Mouse (Mus musculus) yolk sac, embryonic 10.5 days (tissue): ENCODE measurements around the gene Cmtm5.
"Not testable (repeated sequence)": the region's sequence is repeated elsewhere in the genome, so short reads cannot be mapped to it uniquely, and the experiment has no call there.

Experiments used
- DNase-seq: peaks from one replicate; pipeline ENCODE4 v3.0.0-alpha.2; 2017; ENCODE audit warnings: low spot score

The Cmtm5 gene

DNA sequence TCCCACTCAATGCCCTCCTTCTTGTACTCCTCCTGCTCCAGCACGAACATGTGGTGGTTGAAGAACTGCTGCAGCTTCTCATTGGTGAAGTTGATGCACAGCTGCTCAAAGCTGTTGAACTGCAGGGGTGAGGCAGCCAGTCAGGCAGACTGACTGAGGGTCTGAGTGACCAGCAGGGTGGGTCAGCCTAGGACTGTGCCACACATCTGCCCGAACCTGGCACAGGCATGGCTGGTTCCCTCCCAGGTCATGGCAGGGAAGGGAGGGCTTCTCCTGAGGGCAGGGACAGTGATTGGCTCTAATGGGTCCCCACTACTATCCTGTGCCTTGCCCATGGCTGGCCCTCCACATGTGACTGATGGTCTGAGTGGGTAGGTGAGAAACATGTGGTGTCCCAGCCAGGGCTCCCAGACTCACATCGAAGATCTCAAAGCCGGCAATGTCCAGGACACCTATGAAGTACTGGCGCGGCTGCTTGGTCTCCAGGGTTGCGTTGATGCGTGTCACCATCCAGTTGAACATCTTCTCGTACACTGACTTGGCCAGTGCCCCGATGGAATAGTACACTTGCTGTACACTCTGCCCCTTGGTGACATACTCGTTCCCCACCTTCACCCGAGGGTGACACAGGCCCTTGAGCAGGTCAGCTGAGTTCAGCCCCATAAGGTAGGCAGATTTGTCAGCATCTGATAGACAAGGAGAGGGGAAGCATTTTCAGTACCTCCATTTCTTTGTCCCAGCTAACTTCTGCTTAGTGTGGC, 24.0 kb downstream of the Cmtm5 start:
- DNase-seq: not testable (repeated sequence)

DNA sequence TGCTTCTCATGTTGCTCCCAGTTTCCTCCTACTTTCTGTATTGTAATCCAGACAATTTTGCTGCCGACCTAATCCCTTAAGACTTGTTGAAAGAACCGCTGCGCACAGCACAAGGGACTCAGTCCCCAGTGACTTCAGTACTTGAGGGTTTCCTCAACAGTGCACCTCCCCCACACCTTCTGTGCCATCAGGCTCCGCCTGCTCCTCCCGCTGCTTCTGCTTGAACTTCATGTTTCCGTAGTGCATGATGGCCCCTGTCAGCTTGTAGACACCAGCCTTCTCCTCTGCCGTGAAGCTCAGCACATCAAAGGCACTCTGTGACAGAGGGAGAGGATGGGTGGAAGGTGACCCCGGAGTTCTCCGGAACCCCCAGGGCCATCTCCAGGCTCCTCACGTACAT, 24.7 kb downstream of the Cmtm5 start:
- DNase-seq: no peak

DNA sequence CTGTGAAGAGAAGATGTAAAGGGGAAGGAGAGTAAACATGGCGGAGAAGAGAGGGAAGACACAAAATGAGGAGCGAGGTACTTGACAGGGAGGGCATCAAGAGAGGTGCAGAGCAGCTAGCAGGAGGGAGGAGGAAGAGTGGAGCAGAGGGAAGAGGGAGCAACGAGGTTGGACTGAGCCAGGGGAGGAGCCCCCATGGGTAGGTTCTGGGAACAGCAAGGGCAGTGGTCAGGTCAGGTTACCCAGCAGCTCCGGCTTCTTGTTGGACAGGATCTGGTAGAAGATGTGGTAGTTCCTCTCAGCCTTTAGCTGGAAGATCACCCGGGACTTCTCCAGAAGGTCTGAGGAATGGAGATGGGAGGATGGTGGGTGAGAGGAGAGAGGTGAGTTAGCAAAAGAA, 25.4 kb downstream of the Cmtm5 start:
- DNase-seq: no peak

DNA sequence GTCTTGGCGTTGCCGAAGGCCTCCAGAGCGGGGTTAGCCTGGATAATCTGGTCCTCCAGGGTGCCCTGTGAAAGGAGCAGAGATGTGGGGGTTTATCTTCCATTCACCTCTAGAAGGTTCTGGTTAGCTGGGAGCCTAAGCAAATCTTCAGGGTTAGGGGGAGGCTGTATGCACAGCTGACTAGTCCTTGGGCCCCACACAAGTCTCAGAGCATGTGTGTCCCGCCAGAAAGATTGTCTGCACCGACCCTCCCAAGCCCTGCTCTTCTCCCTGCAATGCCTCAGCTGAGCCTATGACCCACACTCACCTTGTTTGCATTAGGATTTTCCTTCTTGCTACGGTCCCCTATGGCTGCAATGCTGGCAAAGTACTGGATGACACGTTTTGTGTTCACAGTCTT, 26.7 kb downstream of the Cmtm5 start:
- no peak for DNase-seq

DNA sequence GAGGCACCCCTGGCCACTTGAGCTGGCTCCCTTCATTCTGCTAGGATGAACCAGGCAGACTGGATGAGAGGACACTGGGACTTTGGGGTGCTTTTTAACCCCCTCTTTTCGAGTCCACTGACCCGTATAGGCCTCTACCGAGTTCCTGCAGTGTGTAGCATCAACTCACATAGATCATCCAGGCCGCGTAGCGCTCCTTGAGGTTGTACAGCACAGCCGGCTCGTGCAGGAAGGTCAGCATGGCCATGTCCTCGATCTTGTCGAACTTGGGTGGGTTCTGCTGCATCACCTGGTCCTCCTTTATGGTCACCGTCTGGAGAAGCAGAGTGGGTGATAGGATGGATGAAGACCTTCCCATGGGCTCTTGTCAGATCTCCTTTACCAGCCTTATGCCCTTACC, 27.7 kb downstream of the Cmtm5 start:
- no peak for DNase-seq

DNA sequence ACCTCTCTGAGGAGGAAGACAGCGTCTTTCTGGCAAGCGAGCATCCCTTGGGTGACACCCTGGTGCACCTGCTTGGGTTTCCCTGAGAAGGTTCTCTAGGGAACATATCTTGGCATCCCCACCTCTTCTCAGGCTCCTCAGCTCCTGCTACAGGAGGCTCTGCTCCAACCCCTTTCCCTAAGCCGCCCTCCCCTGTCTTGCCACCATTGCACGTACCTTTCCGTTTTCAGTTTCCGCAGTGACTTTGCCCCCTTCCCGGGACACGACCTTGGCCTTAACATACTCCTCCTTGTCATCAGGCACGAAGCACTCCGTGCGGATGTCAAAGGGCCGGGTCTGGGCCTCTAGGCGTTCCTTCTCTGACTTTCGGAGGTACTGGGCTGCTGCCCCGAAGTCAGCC, 29.0 kb downstream of the Cmtm5 start:
- no peak for DNase-seq

DNA sequence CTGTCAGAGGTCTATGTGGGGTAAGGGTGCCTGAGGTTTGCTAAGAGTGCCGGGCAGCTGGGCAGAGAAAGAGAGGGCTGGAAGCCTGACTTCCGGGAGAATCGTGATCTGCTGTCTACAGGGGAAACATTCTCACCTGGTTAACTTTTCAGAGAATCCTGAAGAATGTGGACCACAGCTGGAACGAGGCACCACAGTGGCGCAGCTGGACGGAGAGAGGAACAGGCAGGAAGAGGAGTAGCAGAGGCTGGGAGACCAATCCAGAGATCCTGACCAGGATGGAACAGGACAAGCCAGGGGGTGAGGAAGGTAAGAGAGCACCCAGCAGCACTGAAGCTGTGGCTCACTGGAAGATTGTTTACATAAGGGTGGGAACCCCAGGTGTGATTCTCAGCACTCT, 29.6 kb downstream of the Cmtm5 start:
- no peak for DNase-seq

DNA sequence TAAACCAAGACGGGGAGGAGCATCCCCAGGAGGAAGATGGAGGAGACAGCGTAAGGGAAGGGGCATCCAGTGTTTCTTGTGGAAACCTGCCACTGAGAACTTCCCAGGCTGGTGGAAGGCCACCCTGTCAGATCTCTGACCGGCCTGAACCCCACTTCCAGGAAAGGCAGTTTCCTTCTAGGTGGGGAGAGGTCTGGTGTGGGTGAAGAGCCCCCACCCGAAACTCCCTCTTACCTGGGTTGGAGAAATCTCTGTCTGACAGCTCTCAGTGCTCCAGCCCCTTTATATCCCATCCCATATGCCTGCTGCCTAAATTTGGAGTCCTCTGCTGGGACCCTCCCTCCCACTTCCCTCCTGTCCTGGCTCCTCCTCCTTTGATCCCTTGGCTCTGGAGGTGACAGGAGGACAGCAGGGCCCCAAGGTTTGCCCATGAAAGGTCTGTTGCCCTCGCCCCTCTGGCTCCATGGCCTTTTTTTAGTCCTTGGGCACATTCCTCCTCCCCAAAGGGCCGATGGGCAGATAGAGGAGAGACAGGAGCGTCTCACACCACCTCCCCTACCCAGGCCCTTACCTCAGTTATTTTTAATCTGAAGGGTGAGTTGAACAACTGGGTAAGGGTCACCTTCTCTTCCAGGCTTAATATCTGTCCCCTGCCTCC, 30.4 kb downstream of the Cmtm5 start, which contains the start of gene Myh6:
Myh6 (minus strand) TSS at position 608 of the 658 bp plus-strand sequence.
- no peak for DNase-seq

DNA sequence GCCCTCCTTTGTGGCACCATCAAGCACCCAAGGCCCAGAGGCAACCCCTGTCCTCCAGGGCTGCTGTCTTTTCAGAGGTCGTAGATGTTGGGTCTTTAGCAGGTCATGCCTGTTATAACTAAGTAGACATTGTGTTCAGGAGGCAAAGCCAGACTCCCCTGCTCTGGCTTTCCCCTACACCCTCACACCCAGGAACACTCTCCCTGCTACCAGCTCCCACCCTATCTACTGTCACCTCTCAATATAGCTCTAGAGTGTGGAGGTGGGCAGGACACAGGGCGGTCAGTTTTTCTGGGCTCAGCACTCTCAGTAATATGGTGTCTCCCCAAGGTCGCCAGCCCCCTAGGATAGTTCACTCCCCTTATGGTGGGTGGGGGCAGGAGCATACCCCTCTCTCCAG, 31.8 kb downstream of the Cmtm5 start:
- DNase-seq: no peak

DNA sequence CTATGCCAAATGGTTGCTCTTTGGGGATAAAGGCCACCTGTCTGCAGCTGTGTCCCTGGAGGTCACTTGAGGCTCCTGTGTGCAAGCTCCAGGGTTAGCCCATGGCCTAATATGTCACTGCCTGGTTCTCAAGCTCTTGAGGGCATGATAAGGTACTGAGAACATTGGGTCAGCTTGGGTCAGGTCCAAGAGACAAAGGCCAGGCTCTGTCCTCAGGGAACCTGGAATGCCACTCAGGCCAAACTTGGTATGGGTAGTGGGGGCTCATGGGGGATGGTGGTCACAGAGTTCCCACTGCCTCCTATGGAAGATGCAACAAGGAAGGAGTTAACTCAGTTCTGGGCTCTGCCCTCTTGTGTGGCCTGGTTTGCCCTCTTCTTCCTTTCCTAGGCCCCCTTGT, 32.3 kb downstream of the Cmtm5 start:
- no peak for DNase-seq

DNA sequence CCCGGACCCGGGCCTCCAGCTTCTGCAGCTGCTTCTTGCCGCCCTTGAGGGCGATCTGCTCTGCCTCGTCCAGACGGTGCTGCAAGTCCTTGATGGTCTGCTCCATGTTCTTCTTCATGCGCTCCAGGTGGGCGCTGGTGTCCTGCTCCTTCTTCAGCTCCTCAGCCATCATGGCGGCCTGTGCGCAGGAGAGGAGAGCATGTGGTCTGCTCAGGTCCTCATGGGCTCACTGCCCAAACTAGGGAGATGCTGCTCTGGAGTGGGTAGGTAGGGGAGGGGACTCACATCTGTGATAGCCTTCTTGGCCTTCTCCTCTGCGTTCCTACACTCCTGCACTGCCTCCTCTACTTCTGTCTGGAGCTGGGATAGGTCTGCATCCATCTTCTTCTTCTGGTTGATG, 36.7 kb downstream of the Cmtm5 start:
- DNase-seq: not testable (repeated sequence)

DNA sequence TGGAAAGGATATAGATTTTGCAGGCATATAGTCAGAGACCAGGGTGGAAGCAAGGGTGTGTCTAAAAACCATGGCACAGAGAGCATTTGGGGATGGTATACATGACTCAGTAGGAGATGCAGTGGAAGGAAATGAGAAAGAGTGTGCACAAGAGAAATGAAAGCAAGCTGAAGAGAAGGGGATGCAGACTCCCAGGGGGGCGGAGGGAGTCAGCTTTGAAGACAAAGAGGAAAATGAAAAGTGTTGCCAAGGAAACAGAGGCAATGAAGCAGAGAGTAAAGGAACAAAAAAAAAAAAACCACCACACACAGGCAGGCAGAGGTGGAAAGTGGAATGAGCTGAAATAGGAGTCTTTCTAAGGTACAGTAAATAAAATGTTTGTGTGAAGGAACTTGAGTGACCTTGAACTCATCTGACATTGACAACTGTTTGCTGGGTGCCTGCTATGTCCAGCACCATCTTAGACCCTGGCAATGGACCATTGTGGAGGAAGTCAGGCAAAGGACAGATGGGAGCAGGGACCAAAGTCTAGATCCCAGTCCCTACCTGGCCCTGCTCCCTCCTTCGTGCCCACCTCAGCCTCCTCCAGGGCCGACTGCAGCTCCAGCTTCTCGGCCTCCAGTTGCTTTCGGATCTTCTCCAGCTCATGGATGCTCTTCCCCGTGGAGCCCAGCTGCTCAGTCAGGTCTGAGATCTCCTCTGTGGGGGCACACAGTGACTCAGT, 38.2 kb downstream of the Cmtm5 start:
- no peak for DNase-seq

DNA sequence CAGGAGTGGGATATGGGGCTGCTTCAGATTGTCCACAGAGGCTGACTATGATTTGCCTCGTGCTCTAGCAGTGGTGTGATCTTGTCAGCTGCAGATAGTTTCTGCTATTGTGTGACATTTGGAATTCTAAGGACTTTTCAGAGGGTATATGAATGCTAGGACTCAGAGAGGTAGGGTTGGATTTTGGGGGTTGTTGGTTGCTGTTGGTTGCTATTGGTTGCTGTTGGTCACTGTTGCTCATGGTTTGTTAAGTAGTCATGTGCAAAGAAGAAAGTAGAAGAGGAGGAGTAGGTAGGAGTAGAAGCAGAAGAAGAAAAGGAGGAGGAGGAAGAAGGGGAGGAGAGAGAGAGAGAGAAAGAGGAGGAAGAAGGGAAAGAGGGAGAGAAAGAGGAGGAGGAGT, 40.6 kb downstream of the Cmtm5 start, which contains the start of gene Gm17428:
Gm17428 (plus strand) TSS at position 301 of the 400 bp plus-strand sequence.
- DNase-seq: no peak

DNA sequence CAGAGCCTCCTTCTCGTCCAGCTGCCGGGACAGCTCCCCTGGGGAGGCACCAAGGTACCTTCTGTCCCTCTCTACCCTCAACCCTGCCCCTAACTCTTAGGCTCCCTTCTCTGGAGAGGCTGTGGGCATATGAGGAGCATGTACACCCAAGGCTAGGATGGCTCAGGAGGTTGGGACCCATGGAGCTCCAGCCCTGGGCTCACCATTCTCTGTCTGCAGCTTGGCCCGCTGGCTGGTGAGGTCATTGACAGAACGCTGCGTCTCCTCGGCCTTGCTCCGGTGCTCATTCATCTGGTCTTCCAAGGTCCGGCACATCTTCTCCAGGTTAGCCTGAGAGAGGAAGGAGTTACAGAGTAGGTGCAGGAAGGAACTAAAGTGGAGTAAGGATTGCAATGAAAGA, 42.6 kb downstream of the Cmtm5 start:
- no peak for DNase-seq

DNA sequence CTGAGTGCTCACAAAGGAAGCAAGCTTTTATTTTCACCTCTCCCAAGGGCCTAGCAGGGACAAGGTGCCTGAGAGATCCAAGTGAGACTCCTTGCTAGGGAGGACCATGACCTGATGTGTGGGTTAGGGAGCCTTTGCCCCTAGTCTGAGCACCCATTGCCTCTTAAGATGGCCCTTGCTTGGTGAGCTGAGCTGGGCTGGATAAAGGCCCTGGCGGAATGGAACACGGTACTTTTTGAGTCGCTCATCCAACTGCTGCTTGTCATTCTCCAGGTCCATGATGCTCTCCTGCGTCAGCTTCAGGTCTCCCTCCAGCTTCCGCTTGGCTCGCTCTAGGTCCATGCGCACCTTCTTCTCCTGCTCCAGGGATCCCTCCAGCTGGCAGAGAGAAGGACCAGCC, 45.9 kb downstream of the Cmtm5 start:
- DNase-seq: no peak

DNA sequence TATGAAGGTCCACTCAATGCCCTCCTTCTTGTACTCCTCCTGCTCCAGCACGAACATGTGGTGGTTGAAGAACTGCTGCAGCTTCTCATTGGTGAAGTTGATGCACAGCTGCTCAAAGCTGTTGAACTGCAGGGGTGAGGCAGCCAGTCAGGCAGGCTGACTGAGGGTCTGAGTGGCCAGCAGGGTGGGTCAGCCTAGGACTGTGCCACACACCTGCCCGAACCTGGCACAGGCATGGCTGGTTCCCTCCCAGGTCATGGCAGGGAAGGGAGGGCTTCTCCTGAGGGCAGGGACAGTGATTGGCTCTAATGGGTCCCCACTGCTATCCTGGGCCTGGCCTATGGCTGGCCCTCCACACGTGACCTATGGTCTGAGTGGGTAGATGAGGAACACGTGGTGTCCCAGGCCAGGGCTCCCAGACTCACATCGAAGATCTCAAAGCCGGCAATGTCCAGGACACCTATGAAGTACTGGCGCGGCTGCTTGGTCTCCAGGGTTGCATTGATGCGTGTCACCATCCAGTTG, 52.4 kb downstream of the Cmtm5 start:
- DNase-seq: not testable (repeated sequence)
